Mouse (Mus musculus): ENCODE measurements around the gene Bhlhb9. TPM values are rescaled to one million over a fixed set of nuclear protein-coding genes. Genes with fewer than 3 reads are reported as not detected.

The Bhlhb9 gene
- polyA plus RNA-seq, 1 experiment, result 42.0 TPM

DNA sequence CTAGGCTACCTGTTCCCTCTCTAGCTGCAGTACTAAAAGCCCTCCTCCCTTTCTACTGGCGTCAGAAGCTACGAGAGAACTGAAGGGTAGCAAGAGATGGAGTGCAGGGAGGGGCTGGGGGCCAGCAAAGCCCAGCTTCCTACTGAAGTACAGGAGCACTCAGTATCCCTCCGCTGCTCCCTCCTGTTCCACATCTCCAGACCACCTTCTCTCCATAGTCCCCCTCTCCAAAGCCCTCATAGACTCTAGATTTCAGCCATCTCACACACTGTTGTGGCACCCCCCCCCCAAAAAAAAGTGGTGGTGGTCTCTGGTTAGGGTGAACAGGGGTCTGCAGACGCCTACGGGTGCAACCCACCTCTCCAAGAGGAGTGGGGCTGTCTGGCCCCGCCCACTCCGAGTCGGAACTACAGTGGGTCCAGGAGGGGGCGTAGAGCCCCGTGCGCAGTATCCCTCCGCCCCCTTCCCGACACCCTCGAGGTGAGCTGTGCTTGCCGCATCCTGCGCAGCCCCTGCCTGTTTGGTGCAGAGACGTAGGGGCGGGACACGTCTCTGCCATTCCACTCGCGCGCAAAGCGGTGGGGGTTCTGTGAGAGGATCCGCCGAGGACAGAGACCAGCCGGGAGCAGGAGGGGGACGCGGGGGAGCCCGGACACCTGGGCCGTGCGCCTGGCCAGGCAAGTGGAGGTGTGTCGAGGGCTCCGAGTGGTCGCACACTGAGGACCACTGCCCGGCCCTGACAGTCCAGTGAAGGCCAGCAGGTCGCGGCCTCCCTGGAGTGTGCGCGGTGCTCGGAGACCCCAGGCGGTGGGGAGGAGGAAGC is 88.2 kb downstream of the Bhlhb9 start:
- TF ChIP-seq CTCF (IDR thresholded peaks at IDR 0.05; ENCODE audit: extremely low read depth, insufficient read depth, low read length), result no peak
- TF ChIP-seq POLR2A (IDR thresholded peaks at IDR 0.05; ENCODE audit: extremely low read depth, insufficient read depth, low read length), result peak; percentile 54; the same call in 1 of the 2 replicates
- H3K4me3 ChIP-seq (ENCODE audit: insufficient read depth, low read length), result peak overlapping the region; percentile 58
- peak overlapping the region; percentile 83 for H3K27ac ChIP-seq (ENCODE audit: insufficient read depth, low read length)
- no peaks in the 10 kb centered on the region for H3K4me1 ChIP-seq (ENCODE audit: control insufficient read depth, insufficient read depth, low read length)

DNA sequence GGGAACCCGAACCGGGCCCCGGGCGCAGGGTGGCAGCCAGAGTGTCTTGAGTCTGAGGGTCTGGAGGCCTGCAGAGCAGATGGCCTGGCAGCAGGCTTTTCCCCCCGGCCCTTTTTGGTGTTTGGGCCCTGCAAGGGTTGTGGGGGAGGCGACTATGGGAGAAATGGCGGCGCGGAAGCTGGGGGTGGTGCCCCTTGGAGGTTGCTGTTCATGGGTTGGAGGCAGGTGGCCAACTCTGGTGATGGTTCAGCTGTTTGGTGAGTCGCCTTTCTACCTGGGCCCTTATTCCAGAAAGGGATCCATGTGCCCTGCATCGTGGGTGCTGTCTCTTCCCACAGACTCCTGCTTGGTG is 88.8 kb downstream of the Bhlhb9 start:
- no peak for TF ChIP-seq POLR2A (IDR thresholded peaks at IDR 0.05; ENCODE audit: extremely low read depth, insufficient read depth, low read length)
- TF ChIP-seq CTCF (IDR thresholded peaks at IDR 0.05; ENCODE audit: extremely low read depth, insufficient read depth, low read length), result no peak
- no peaks in the 10 kb centered on the region for H3K4me1 ChIP-seq (ENCODE audit: control insufficient read depth, insufficient read depth, low read length)
- H3K4me3 ChIP-seq (ENCODE audit: insufficient read depth, low read length), result peak overlapping the region; percentile 58
- no peak overlapping the region for H3K27ac ChIP-seq (ENCODE audit: insufficient read depth, low read length)

DNA sequence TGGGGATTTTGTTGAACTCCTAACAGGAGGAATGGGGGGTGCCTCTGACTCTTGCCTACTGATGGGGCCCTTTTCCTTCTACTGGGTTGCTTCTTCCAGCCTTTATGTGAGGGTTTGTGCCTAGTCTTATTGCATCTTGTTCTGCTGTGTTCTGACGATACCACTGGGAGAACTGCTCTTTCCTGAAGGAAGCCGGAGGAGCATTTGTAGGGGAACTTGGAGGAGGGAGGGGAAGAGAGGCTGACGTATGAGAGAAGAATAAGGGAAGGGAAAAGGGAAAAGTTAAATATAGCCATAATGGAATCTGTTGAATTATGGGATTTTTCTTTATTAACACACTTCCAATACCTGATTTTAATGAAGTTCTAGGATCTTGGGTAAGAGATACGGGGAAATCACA is 119.2 kb downstream of the Bhlhb9 start:
- Histone ChIP-seq H3K4me1 (ENCODE audit: control insufficient read depth, insufficient read depth, low read length) (no peaks in the 10 kb centered on the region), H3K27ac (ENCODE audit: insufficient read depth, low read length) (no peak overlapping the region), H3K4me3 (ENCODE audit: insufficient read depth, low read length) (no peak overlapping the region)
- no peak for TF ChIP-seq POLR2A (IDR thresholded peaks at IDR 0.05; ENCODE audit: extremely low read depth, insufficient read depth, low read length)
- TF ChIP-seq CTCF (IDR thresholded peaks at IDR 0.05; ENCODE audit: extremely low read depth, insufficient read depth, low read length), result no peak

DNA sequence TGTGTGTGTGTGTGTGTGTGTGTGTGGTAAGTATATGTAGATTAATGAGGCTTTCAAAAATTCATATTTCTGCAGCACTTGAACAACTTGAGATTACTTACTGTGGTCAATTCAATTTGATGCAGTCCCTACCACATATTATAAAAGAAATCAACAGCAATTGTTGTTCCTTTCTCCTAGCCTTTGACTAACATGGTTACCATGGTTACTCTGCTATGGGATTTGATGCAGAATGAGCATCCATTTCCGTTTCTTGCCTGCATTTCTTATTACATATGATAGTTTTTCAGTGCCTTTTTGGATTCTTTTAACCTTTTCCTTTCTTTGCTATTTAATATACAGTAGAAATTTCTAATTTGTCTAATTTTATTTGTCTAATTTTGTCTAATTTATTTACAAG is 119.7 kb downstream of the Bhlhb9 start:
- Histone ChIP-seq H3K4me3 (ENCODE audit: insufficient read depth, low read length) (no peak overlapping the region), H3K4me1 (ENCODE audit: control insufficient read depth, insufficient read depth, low read length) (no peaks in the 10 kb centered on the region), H3K27ac (ENCODE audit: insufficient read depth, low read length) (no peak overlapping the region)
- TF ChIP-seq CTCF (IDR thresholded peaks at IDR 0.05; ENCODE audit: extremely low read depth, insufficient read depth, low read length) (no peak), POLR2A (IDR thresholded peaks at IDR 0.05; ENCODE audit: extremely low read depth, insufficient read depth, low read length) (no peak)

DNA sequence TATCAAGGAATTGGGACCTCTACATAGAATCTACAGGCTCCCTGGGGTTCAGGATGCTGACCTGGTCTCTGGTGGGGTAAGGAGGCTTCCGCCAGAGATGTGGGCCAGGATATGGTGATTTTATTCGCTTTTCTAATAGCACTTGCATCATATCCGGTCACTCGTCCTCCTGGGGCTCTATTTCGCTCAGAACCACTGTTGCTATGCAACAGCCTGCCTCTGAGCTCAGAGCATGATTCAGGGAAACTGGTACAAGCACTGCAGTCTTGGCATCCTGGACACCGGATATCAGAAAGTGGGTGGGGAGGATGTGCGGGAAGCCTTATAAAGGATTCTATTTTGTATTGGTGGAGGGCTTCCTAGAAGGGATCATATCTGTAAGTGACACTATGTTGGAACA is 124.8 kb downstream of the Bhlhb9 start:
- Histone ChIP-seq H3K27ac (ENCODE audit: insufficient read depth, low read length) (no peak overlapping the region), H3K4me3 (ENCODE audit: insufficient read depth, low read length) (no peak overlapping the region), H3K4me1 (ENCODE audit: control insufficient read depth, insufficient read depth, low read length) (no peaks in the 10 kb centered on the region)
- TF ChIP-seq POLR2A (IDR thresholded peaks at IDR 0.05; ENCODE audit: extremely low read depth, insufficient read depth, low read length) (no peak), CTCF (IDR thresholded peaks at IDR 0.05; ENCODE audit: extremely low read depth, insufficient read depth, low read length) (no peak)

DNA sequence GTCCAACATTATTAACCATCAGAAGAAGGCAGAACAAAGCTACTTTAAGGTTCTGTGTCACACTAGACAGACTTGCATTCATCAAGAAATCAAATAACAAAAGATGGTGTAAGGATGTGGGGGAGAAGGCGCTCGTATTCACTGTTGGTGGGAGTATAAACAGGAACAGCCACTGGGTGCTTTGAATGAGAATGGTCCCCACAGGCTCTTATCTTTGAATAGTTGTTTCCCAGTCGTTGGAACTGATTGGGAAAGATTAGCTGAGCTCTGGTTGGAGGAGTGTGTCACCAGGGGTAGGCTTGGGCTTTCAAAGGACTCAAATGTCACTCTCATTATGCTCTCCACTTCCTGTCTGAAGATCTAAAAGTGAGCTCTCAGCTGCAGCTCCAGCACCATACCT is 128.5 kb downstream of the Bhlhb9 start:
- H3K27ac ChIP-seq (ENCODE audit: insufficient read depth, low read length), result no peak overlapping the region
- TF ChIP-seq POLR2A (IDR thresholded peaks at IDR 0.05; ENCODE audit: extremely low read depth, insufficient read depth, low read length) (no peak), CTCF (IDR thresholded peaks at IDR 0.05; ENCODE audit: extremely low read depth, insufficient read depth, low read length) (no peak)
- no peaks in the 10 kb centered on the region for H3K4me1 ChIP-seq (ENCODE audit: control insufficient read depth, insufficient read depth, low read length)
- H3K4me3 ChIP-seq (ENCODE audit: insufficient read depth, low read length), result no peak overlapping the region

DNA sequence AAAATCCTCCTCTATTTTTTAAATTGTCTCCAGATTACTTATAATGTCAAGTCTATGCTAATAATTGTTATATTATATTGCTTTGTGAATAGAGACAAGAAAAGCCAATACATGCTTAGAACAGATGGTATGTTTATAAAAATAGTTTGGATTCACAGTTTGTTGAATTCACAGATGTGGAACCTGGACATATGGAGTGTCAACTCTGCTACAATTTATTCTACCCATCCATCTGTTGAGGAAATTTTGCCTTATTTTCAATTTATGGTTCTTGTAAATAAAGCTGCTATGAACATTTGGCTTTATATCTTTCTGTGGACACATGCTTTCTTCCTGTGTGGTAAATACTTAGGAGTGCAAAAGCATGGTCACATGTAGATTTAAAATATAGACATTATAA is 131.2 kb downstream of the Bhlhb9 start:
- no peaks in the 10 kb centered on the region for H3K4me1 ChIP-seq (ENCODE audit: control insufficient read depth, insufficient read depth, low read length)
- H3K27ac ChIP-seq (ENCODE audit: insufficient read depth, low read length), result no peak overlapping the region
- H3K4me3 ChIP-seq (ENCODE audit: insufficient read depth, low read length), result no peak overlapping the region
- TF ChIP-seq POLR2A (IDR thresholded peaks at IDR 0.05; ENCODE audit: extremely low read depth, insufficient read depth, low read length), result no peak
- TF ChIP-seq CTCF (IDR thresholded peaks at IDR 0.05; ENCODE audit: extremely low read depth, insufficient read depth, low read length), result no peak

DNA sequence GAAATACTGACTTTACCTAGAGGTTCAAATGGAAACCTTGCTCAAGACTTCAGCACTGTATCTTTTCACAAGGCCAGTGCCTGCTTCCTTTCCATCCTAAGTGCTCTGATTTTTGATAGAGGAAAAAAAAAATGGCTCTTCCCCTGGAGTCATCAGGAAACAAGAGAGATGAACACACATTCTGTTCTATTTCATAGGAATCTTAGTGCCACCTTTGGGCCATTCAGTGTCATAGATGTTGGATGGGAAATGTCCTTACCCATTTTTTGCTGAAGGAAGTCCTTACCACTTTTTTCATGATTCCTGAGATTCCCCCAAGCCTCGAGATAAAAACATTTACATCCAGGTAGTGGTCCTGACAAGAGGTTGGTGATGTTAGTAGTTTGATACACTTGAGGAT is 139.1 kb downstream of the Bhlhb9 start:
- no peak overlapping the region for H3K27ac ChIP-seq (ENCODE audit: insufficient read depth, low read length)

More for the DNA sequence above, 139.1 kb downstream of the Bhlhb9 start:
- H3K4me3 ChIP-seq (ENCODE audit: insufficient read depth, low read length), result no peak overlapping the region
- H3K4me1 ChIP-seq (ENCODE audit: control insufficient read depth, insufficient read depth, low read length), result no peaks in the 10 kb centered on the region
- TF ChIP-seq POLR2A (IDR thresholded peaks at IDR 0.05; ENCODE audit: extremely low read depth, insufficient read depth, low read length) (no peak), CTCF (IDR thresholded peaks at IDR 0.05; ENCODE audit: extremely low read depth, insufficient read depth, low read length) (no peak)

Other genes starting within 250 kb of the Bhlhb9 start
- 4.3 and 6.4 TPM in 2 replicates for gene Nxf7, start 198.8 kb upstream of the Bhlhb9 start, polyA plus RNA-seq (2012; rRNA removed)
- not detected in 2 replicates for gene Prame, start 169.9 kb upstream of the Bhlhb9 start, polyA plus RNA-seq (2012; rRNA removed)
- not detected in 2 replicates for gene Tcp11x2, start 103.8 kb upstream of the Bhlhb9 start, polyA plus RNA-seq (2012; rRNA removed)
- not detected in 2 replicates for gene Tmsb15a, start 72.3 kb upstream of the Bhlhb9 start, polyA plus RNA-seq (2012; rRNA removed)
- 20.8 and 23.2 TPM in 2 replicates for gene Armcx5, start 54.9 kb upstream of the Bhlhb9 start, polyA plus RNA-seq (2012; rRNA removed)
- gene Gprasp1, start 54.9 kb upstream of the Bhlhb9 start, polyA plus RNA-seq (2012; rRNA removed), result 181 and 198 TPM in 2 replicates
- 91.8 and 112 TPM in 2 replicates for gene Gprasp2, start 41.4 kb downstream of the Bhlhb9 start, polyA plus RNA-seq (2012; rRNA removed)
- gene Arxes2, start 196.2 kb downstream of the Bhlhb9 start, polyA plus RNA-seq (2012; rRNA removed), result 79.4 and 82.0 TPM in 2 replicates
- 16.7 and 17.4 TPM in 2 replicates for gene Arxes1, start 235.8 kb downstream of the Bhlhb9 start, polyA plus RNA-seq (2012; rRNA removed)

Measured in cortical plate, adult 2 months (tissue).